Mouse (Mus musculus): ENCODE results near the gene Tango6. TPM values are rescaled to one million over a fixed set of nuclear protein-coding genes. Genes with fewer than 3 reads are reported as not detected.
A peak's percentile ranks its signal among the peaks of the same experiment; 100 is the strongest.
"Not testable (repeated sequence)": the region's sequence is repeated elsewhere in the genome, so short reads cannot be mapped to it uniquely, and the experiment has no call there.

Tango6 gene
- polyA plus RNA-seq, 1 experiment from 2014 or later: 6.2 TPM

GRCm38 (mm10) chr8:106802384-106803137, 119.7 kb downstream of the Tango6 start:
- not testable (repeated sequence) for H3K4me3 ChIP-seq (replicated peaks); H3K27ac ChIP-seq (replicated peaks); ATAC-seq (ENCODE audit: low FRiP score); H3K36me3 ChIP-seq; H3K27me3 ChIP-seq (replicated peaks); H3K4me1 ChIP-seq; H3K9ac ChIP-seq (replicated peaks); H3K4me2 ChIP-seq; H3K9me3 ChIP-seq (replicated peaks)
- 84% methylated on average over 12 of the region's 12 CpGs for WGBS

GRCm38 (mm10) chr8:106805859-106806258, 123.0 kb downstream of the Tango6 start:
- H3K4me1 ChIP-seq: no peaks in the 10 kb centered on the region
- no peak for ATAC-seq (ENCODE audit: low FRiP score)
- H3K27me3 ChIP-seq (replicated peaks): no peaks in the 10 kb centered on the region
- H3K9me3 ChIP-seq (replicated peaks): no peaks in the 10 kb centered on the region
- no peak overlapping the region for H3K4me3 ChIP-seq (replicated peaks)
- H3K9ac ChIP-seq (replicated peaks): no peak overlapping the region
- no peak overlapping the region for H3K27ac ChIP-seq (replicated peaks)
- no peaks in the 10 kb centered on the region for H3K36me3 ChIP-seq
- 94% methylated on average over 3 of the region's 3 CpGs for WGBS
- no peak overlapping the region for H3K4me2 ChIP-seq

- Histone ChIP-seq H3K36me3 (no peaks in the 10 kb centered on the region), H3K4me1 (no peaks in the 10 kb centered on the region), H3K4me3 (replicated peaks) (no peak overlapping the region), H3K9me3 (replicated peaks) (no peaks in the 10 kb centered on the region), H3K27ac (replicated peaks) (no peak overlapping the region), H3K4me2 (no peak overlapping the region), H3K9ac (replicated peaks) (no peak overlapping the region), H3K27me3 (replicated peaks) (no peaks in the 10 kb centered on the region)
- no peak for ATAC-seq (ENCODE audit: low FRiP score)
- 90% methylated on average over 4 of the region's 4 CpGs for WGBS
These were observed 124.6 kb downstream of the Tango6 start for GRCm38 (mm10) chr8:106807461-106807860.

- Histone ChIP-seq H3K36me3 (no peaks in the 10 kb centered on the region), H3K4me1 (no peaks in the 10 kb centered on the region), H3K27ac (replicated peaks) (no peak overlapping the region), H3K4me3 (replicated peaks) (no peak overlapping the region), H3K4me2 (no peak overlapping the region), H3K9ac (replicated peaks) (no peak overlapping the region), H3K27me3 (replicated peaks) (no peaks in the 10 kb centered on the region), H3K9me3 (replicated peaks) (no peaks in the 10 kb centered on the region)
- no peak for ATAC-seq (ENCODE audit: low FRiP score)
- 34% methylated on average over 9 of the region's 9 CpGs for WGBS
These were observed 126.9 kb downstream of the Tango6 start for GRCm38 (mm10) chr8:106809726-106810125.

GRCm38 (mm10) chr8:106810406-106810805, 127.5 kb downstream of the Tango6 start:
- Histone ChIP-seq H3K9me3 (replicated peaks) (no peaks in the 10 kb centered on the region), H3K4me2 (no peak overlapping the region), H3K9ac (replicated peaks) (no peak overlapping the region), H3K4me3 (replicated peaks) (no peak overlapping the region), H3K4me1 (no peaks in the 10 kb centered on the region), H3K36me3 (no peaks in the 10 kb centered on the region), H3K27me3 (replicated peaks) (no peaks in the 10 kb centered on the region), H3K27ac (replicated peaks) (no peak overlapping the region)
- WGBS: 83% methylated on average over 7 of the region's 7 CpGs
- ATAC-seq (ENCODE audit: low FRiP score): no peak

GRCm38 (mm10) chr8:106812560-106812959, 129.7 kb downstream of the Tango6 start:
- Histone ChIP-seq H3K9ac (replicated peaks) (no peak overlapping the region), H3K4me2 (no peak overlapping the region), H3K4me1 (peaks cover 7% of the 10 kb centered on the region; the same call in 1 of the 2 replicates), H3K36me3 (no peaks in the 10 kb centered on the region), H3K27me3 (replicated peaks) (no peaks in the 10 kb centered on the region), H3K27ac (replicated peaks) (no peak overlapping the region), H3K9me3 (replicated peaks) (no peaks in the 10 kb centered on the region), H3K4me3 (replicated peaks) (no peak overlapping the region)
- no peak for ATAC-seq (ENCODE audit: low FRiP score)
- 94% methylated on average over 4 of the region's 4 CpGs for WGBS

GRCm38 (mm10) chr8:106816431-106817170, 133.7 kb downstream of the Tango6 start:
- Histone ChIP-seq H3K4me2 (no peak overlapping the region), H3K4me3 (replicated peaks) (no peak overlapping the region), H3K4me1 (peaks cover 15% of the 10 kb centered on the region), H3K9me3 (replicated peaks) (no peaks in the 10 kb centered on the region), H3K9ac (replicated peaks) (no peak overlapping the region), H3K27me3 (replicated peaks) (no peaks in the 10 kb centered on the region), H3K36me3 (no peaks in the 10 kb centered on the region), H3K27ac (replicated peaks) (0 out of 2 replicates have a peak overlapping the region, but pooled peaks have one; percentile 42)
- WGBS: 66% methylated on average over 9 of the region's 9 CpGs
- no peak for ATAC-seq (ENCODE audit: low FRiP score)

GRCm38 (mm10) chr8:106817171-106817545, 134.3 kb downstream of the Tango6 start:
- Histone ChIP-seq H3K4me1 (peaks cover 15% of the 10 kb centered on the region), H3K36me3 (no peaks in the 10 kb centered on the region), H3K4me2 (no peak overlapping the region), H3K27ac (replicated peaks) (no peak overlapping the region), H3K27me3 (replicated peaks) (no peaks in the 10 kb centered on the region), H3K9ac (replicated peaks) (no peak overlapping the region), H3K9me3 (replicated peaks) (no peaks in the 10 kb centered on the region), H3K4me3 (replicated peaks) (no peak overlapping the region)
- no peak for ATAC-seq (ENCODE audit: low FRiP score)
- WGBS: 70% methylated on average over 4 of the region's 4 CpGs

- no peaks in the 10 kb centered on the region for H3K27me3 ChIP-seq (replicated peaks)
- H3K4me3 ChIP-seq (replicated peaks): no peak overlapping the region
- H3K9ac ChIP-seq (replicated peaks): no peak overlapping the region
- ATAC-seq (ENCODE audit: low FRiP score): no peak
- peak overlapping the region; percentile 48; the same call in 1 of the 2 replicates for H3K27ac ChIP-seq (replicated peaks)
- no peaks in the 10 kb centered on the region for H3K36me3 ChIP-seq
- whole genome bisulfite sequencing: 69% methylated on average over 17 of the region's 17 CpGs
- no peak overlapping the region for H3K4me2 ChIP-seq
- H3K4me1 ChIP-seq: peaks cover 15% of the 10 kb centered on the region
- no peaks in the 10 kb centered on the region for H3K9me3 ChIP-seq (replicated peaks)
These were observed 136.0 kb downstream of the Tango6 start for GRCm38 (mm10) chr8:106818626-106819515.

- no peak overlapping the region for H3K9ac ChIP-seq (replicated peaks)
- no peak overlapping the region for H3K27ac ChIP-seq (replicated peaks)
- H3K9me3 ChIP-seq (replicated peaks): no peaks in the 10 kb centered on the region
- H3K4me1 ChIP-seq: peaks cover 15% of the 10 kb centered on the region
- H3K27me3 ChIP-seq (replicated peaks): no peaks in the 10 kb centered on the region
- ATAC-seq (ENCODE audit: low FRiP score): no peak
- H3K36me3 ChIP-seq: no peaks in the 10 kb centered on the region
- H3K4me3 ChIP-seq (replicated peaks): no peak overlapping the region
- 84% methylated on average over 3 of the region's 3 CpGs for WGBS
- H3K4me2 ChIP-seq: no peak overlapping the region
These were observed 136.7 kb downstream of the Tango6 start for GRCm38 (mm10) chr8:106819581-106819980.

All from neural tube, embryonic 15.5 days (tissue).